Mouse (Mus musculus) hindbrain, embryonic 11.5 days (tissue): ENCODE results near the gene Rtl3. TPM values are rescaled to one million over a fixed set of nuclear protein-coding genes. Genes with fewer than 3 reads are reported as not detected.

Experiments used
- ATAC-seq: fragments of 200-750 bp; cut with Nextera tagmentation; 2 replicates; pipeline ENCODE4 v1.8.0; 2017; ENCODE audit warnings: mild to moderate bottlenecking, moderate TSS enrichment, moderate library complexity; ENCODE audit not compliant: low FRiP score
- DNase-seq: peaks from one replicate; pipeline ENCODE4 v3.0.0-alpha.2; 2015; ENCODE audit warnings: low spot score
- H3K27ac ChIP-seq: fragments of 300-500 bp; sonication (generic); 2 replicates; pipeline ENCODE4 v1.5.1; 2014; ENCODE audit warnings: mild to moderate bottlenecking, low read depth, low read length
- H3K27me3 ChIP-seq: fragments of 300-500 bp; sonication (generic); 2 replicates; pipeline ENCODE4 v1.6.1; 2014; ENCODE audit warnings: mild to moderate bottlenecking, low read length, moderate library complexity, mixed read lengths; ENCODE audit not compliant: control insufficient read depth, insufficient read depth
- H3K36me3 ChIP-seq: fragments of 300-500 bp; sonication (generic); 2 replicates; pipeline ENCODE4 v1.6.1; 2014; ENCODE audit warnings: mild to moderate bottlenecking, low read length, moderate library complexity, mixed read lengths; ENCODE audit not compliant: control insufficient read depth, insufficient read depth
- H3K4me1 ChIP-seq: fragments of 300-500 bp; sonication (generic); replicated peaks from 2 replicates; pipeline ENCODE4 v1.6.1; 2014; ENCODE audit warnings: low read length, mixed read lengths; ENCODE audit not compliant: control insufficient read depth, insufficient read depth
- H3K4me2 ChIP-seq: fragments of 300-500 bp; sonication (generic); replicated peaks from 2 replicates; pipeline ENCODE4 v1.6.1; 2014; ENCODE audit warnings: mild to moderate bottlenecking, low read depth, low read length
- H3K4me3 ChIP-seq: fragments of 300-500 bp; sonication (generic); 2 replicates; pipeline ENCODE4 v1.5.1; 2014; ENCODE audit warnings: low read depth, low read length
- H3K9ac ChIP-seq: fragments of 300-500 bp; sonication (generic); 2 replicates; pipeline ENCODE4 v1.6.1; 2014; ENCODE audit warnings: low read depth, low read length
- H3K9me3 ChIP-seq: fragments of 300-500 bp; sonication (generic); 2 replicates; pipeline ENCODE4 v1.6.1; 2016; ENCODE audit warnings: low read length; ENCODE audit not compliant: control insufficient read depth
- WGBS: fragments of 180-500 bp; shearing (Covaris S2); extraction: QIAGEN DNeasy Blood & Tissue Kit; methylation state at CpG from one replicate; pipeline ENCODE4 v1.1.7; 2014; 5-methylcytosine and 5-hydroxymethylcytosine counted together
- polyA plus RNA-seq: library from polyadenylated mRNA; unstranded; fragments of >200 nt; fragmentation: Nextera tagmentation; extraction: Ambion mirVana; gene quantifications from 2 replicates; pipeline ENCODE4 v1.2.1, GENCODE M21; 2014

Gene Rtl3
- polyA plus RNA-seq, 1 experiment from 2014 or later, result 1.6 TPM

GRCm38 (mm10) chrX:106794686-106795085, 45.8 kb downstream of the Rtl3 start:
- Histone ChIP-seq H3K27me3 (no peaks in the 10 kb centered on the region), H3K4me2 (no peak overlapping the region), H3K9ac (no peak overlapping the region), H3K36me3 (no peaks in the 10 kb centered on the region), H3K4me3 (no peak overlapping the region), H3K27ac (no peak overlapping the region), H3K9me3 (no peaks in the 10 kb centered on the region), H3K4me1 (no peaks in the 10 kb centered on the region)
- peak; percentile 28 for DNase-seq
- no peak for ATAC-seq
- 3% methylated on average over 2 of the region's 2 CpGs for WGBS

Other genes with a start within 250 kb of the Rtl3 start
- 0.21 and 0.51 TPM in 2 replicates for gene Cysltr1, start 237.0 kb downstream of the Rtl3 start, polyA plus RNA-seq
- gene Lpar4, start 80.0 kb upstream of the Rtl3 start, polyA plus RNA-seq, result 16.8 and 19.0 TPM in 2 replicates
- gene P2ry10, start 247.8 kb upstream of the Rtl3 start, polyA plus RNA-seq, result not detected in 2 replicates